In the genomic region with DNA sequence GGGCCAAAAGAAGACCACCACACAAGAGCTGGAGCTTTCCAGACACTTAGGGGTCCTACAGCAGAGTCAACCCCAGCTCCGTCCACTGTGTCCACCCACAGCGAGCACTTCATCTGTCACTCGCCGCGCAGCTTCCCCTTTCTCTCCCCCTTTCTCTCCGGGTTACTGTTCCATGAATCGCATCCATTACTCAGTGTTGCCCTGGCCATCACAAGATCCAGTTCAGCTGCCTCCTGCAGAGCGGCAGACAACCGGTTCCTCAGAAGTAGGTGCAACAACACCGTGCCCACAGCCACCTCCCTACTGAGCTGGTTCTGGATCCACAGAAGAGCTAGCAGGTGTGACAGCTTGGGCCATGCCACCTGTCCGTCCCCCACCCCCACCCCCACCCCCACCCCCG, we compare ENCODE assay signal across 9 mouse cellular contexts.
DNase-seq lines count a peak whose midpoint lies in the region; ATAC-seq and TF ChIP-seq lines count a peak whose summit lies in the region.
"Had no signal": no experiment of that assay in that cellular context is flagged by ENCODE, and none has a peak within 500 bp of the region (broad histone marks: within the 10 kb centered on the region; RNA-seq: fewer than 3 reads in every experiment).

No protein-coding gene starts in this region.

- no peak overlapping the region for H3K4me3 ChIP-seq in heart, embryonic 13.5 days
- no peak overlapping the region for H3K4me3 ChIP-seq in embryonic facial prominence, embryonic 12.5 days
- no peak overlapping the region for H3K4me3 ChIP-seq in limb, embryonic 11.5 days (ENCODE audit: low read depth, low read length)

- H3K4me1 ChIP-seq in heart, embryonic 13.5 days: peaks cover 23% of the 10 kb centered on the region
- peaks cover 29% of the 10 kb centered on the region for H3K4me1 ChIP-seq in embryonic facial prominence, embryonic 12.5 days
- H3K4me1 ChIP-seq in limb, embryonic 11.5 days (ENCODE audit: control insufficient read depth, insufficient read depth, low read length): peaks cover 25% of the 10 kb centered on the region

- peak overlapping the region; percentile 97 for H3K4me2 ChIP-seq in heart, embryonic 13.5 days
- peak overlapping the region; percentile 78 for H3K4me2 ChIP-seq in embryonic facial prominence, embryonic 12.5 days (replicated peaks)
- H3K4me2 ChIP-seq in limb, embryonic 11.5 days (ENCODE audit: low read depth, severe bottlenecking): peak overlapping the region; percentile 88

- no peak overlapping the region for H3K27ac ChIP-seq in heart, embryonic 13.5 days (replicated peaks)
- H3K27ac ChIP-seq in embryonic facial prominence, embryonic 12.5 days: no peak overlapping the region
- H3K27ac ChIP-seq in limb, embryonic 11.5 days (replicated peaks; ENCODE audit: low read depth, low read length): no peak overlapping the region

- peaks cover 12% of the 10 kb centered on the region; the same call in 1 of the 2 replicates for H3K27me3 ChIP-seq in heart, embryonic 13.5 days (replicated peaks)
- H3K27me3 ChIP-seq in Patski: no peaks in the 10 kb centered on the region
- no peaks in the 10 kb centered on the region for H3K27me3 ChIP-seq in embryonic facial prominence, embryonic 12.5 days
- H3K27me3 ChIP-seq in limb, embryonic 11.5 days (ENCODE audit: control insufficient read depth, insufficient read depth, low read length): no peaks in the 10 kb centered on the region

- 30% methylated on average over 12 of the region's 12 CpGs for WGBS in heart, embryonic 13.5 days
- WGBS in embryonic facial prominence, embryonic 12.5 days: 38% methylated on average over 12 of the region's 12 CpGs
- WGBS in limb, embryonic 11.5 days: 25% methylated on average over 12 of the region's 12 CpGs

- H3K9me3 ChIP-seq in heart, embryonic 13.5 days: no peaks in the 10 kb centered on the region
- H3K9me3 ChIP-seq in embryonic facial prominence, embryonic 12.5 days: no peaks in the 10 kb centered on the region
- H3K9me3 ChIP-seq in limb, embryonic 11.5 days (ENCODE audit: control insufficient read depth, low read length): no peaks in the 10 kb centered on the region

- no peak for ATAC-seq in heart, embryonic 13.5 days (ENCODE audit: extremely low read depth, insufficient number of reproducible peaks, low FRiP score, low TSS enrichment)
- ATAC-seq in Patski: peak; percentile 48
- ATAC-seq in embryonic facial prominence, embryonic 12.5 days (ENCODE audit: insufficient number of reproducible peaks, insufficient read depth, low FRiP score, low TSS enrichment): no peak
- ATAC-seq in limb, embryonic 11.5 days (ENCODE audit: insufficient number of reproducible peaks, low FRiP score, low TSS enrichment, low read depth): no peak

- no peak for TF ChIP-seq CTCF in Patski (IDR thresholded peaks at IDR 0.05)

- intact Hi-C loops in heart, postnatal 25 days (cut with DNase I): no loop called here

- POLR2A ChIA-PET in Patski (lab: Charles Lee): no interaction called here

- no peaks in the 10 kb centered on the region for H3K36me3 ChIP-seq in heart, embryonic 13.5 days
- no peaks in the 10 kb centered on the region for H3K36me3 ChIP-seq in embryonic facial prominence, embryonic 12.5 days
- no peaks in the 10 kb centered on the region for H3K36me3 ChIP-seq in limb, embryonic 11.5 days (ENCODE audit: control insufficient read depth, insufficient read depth, low read length)

- CTCF ChIA-PET in Patski (lab: Charles Lee): no interaction called here

- no peak overlapping the region for H3K9ac ChIP-seq in heart, embryonic 13.5 days
- H3K9ac ChIP-seq in embryonic facial prominence, embryonic 12.5 days: no peak overlapping the region
- no peak overlapping the region for H3K9ac ChIP-seq in limb, embryonic 11.5 days (ENCODE audit: low read length)

- no peak for DNase-seq in heart, postnatal 25 days (ENCODE audit: low spot score)
- DNase-seq in Patski (ENCODE audit: low read depth, low spot score): no peak
- no peak for DNase-seq in limb, embryonic 11.5 days (ENCODE audit: low spot score)
- DNase-seq in natural killer cell, adult 2 months (ENCODE audit: low spot score in 2 of 2): no peak
- DNase-seq in MN1 (ENCODE audit: low spot score): no peak
- no peak for DNase-seq in frontal cortex, postnatal 14 days (ENCODE audit: low spot score in 2 of 2)
- DNase-seq: right cerebral cortex, postnatal 14 days had no signal

- in situ Hi-C loops in Patski (cut with MboI; ENCODE audit: low pct_unique_long_range_greater_than_20kb): loop anchor here (5.0 kb wide), 1 partner anchor 113 kb away; no protein-coding TSS in a partner anchor
